Mouse (Mus musculus) megakaryocyte, embryonic 14.5 days (primary cell): Measurements from ENCODE around the gene Hspg2. TPM values are rescaled to one million over a fixed set of nuclear protein-coding genes. Genes with fewer than 3 reads are reported as not detected.
"Not testable (repeated sequence)": the region's sequence is repeated elsewhere in the genome, so short reads cannot be mapped to it uniquely, and the experiment has no call there.

ENCODE experiments used
- H3K27me3 ChIP-seq: replicated peaks from 2 replicates; pipeline ENCODE3; 2012; ENCODE audit warnings: inconsistent platforms
- H3K36me3 ChIP-seq: replicated peaks from 2 replicates; pipeline ENCODE3; 2012; ENCODE audit warnings: low read length, inconsistent platforms, mixed read lengths
- H3K4me1 ChIP-seq: 2 replicates; pipeline ENCODE4 v1.6.1; 2012; ENCODE audit warnings: inconsistent platforms
- H3K4me3 ChIP-seq: replicated peaks from 2 replicates; pipeline ENCODE3; 2012; ENCODE audit warnings: moderate library complexity, mild to moderate bottlenecking, inconsistent platforms
- H3K9me3 ChIP-seq: 2 replicates; pipeline ENCODE4 v1.6.1; 2012; ENCODE audit warnings: inconsistent platforms
- FLI1 ChIP-seq: IDR thresholded peaks from 2 replicates; pipeline ENCODE4 v1.6.1; 2012; ENCODE audit warnings: low read length, inconsistent platforms, mixed read lengths
- GATA1 ChIP-seq: IDR thresholded peaks from 3 replicates; pipeline ENCODE4 v1.6.1; 2012; ENCODE audit warnings: mixed read lengths, low read length, inconsistent platforms, borderline replicate concordance
- polyA plus RNA-seq: library from polyadenylated mRNA; stranded (reverse); fragments of >175 nt; gene quantifications from 2 replicates; pipeline ENCODE4 v1.2.3, GENCODE M21; 2012; ENCODE audit warnings: low replicate concordance; ENCODE audit not compliant: insufficient read depth

The Hspg2 gene
- polyA plus RNA-seq, 1 experiment = not detected

- peaks cover 35% of the 10 kb centered on the region for H3K27me3 ChIP-seq
- no peak overlapping the region for H3K4me3 ChIP-seq
- peaks cover 16% of the 10 kb centered on the region for H3K9me3 ChIP-seq
- no peaks in the 10 kb centered on the region for H3K36me3 ChIP-seq
- H3K4me1 ChIP-seq = peaks cover 7% of the 10 kb centered on the region
- TF ChIP-seq GATA1 = no peak
- TF ChIP-seq FLI1 = no peak
These were observed 113.2 kb downstream of the Hspg2 start for GRCm38 (mm10) chr4:137581815-137582214.

- H3K4me3 ChIP-seq, H3K9me3 ChIP-seq, H3K36me3 ChIP-seq, H3K27me3 ChIP-seq: not testable (repeated sequence)
- H3K4me1 ChIP-seq = peaks cover 10% of the 10 kb centered on the region
These were observed 120.5 kb downstream of the Hspg2 start for GRCm38 (mm10) chr4:137589095-137589494.

- H3K4me1 ChIP-seq = peaks cover 10% of the 10 kb centered on the region
- H3K4me3 ChIP-seq = no peak overlapping the region
- TF ChIP-seq GATA1 = no peak
- no peak for TF ChIP-seq FLI1
- peaks cover 8% of the 10 kb centered on the region for H3K27me3 ChIP-seq
- no peaks in the 10 kb centered on the region for H3K9me3 ChIP-seq
- H3K36me3 ChIP-seq = no peaks in the 10 kb centered on the region
These were observed 121.0 kb downstream of the Hspg2 start for GRCm38 (mm10) chr4:137589586-137589985.

GRCm38 (mm10) chr4:137590961-137591360 lies 122.4 kb downstream of the Hspg2 start:
- Histone ChIP-seq H3K9me3 (no peaks in the 10 kb centered on the region), H3K4me3 (no peak overlapping the region), H3K4me1 (peaks cover 21% of the 10 kb centered on the region), H3K36me3 (no peaks in the 10 kb centered on the region), H3K27me3 (peaks cover 6% of the 10 kb centered on the region)
- TF ChIP-seq FLI1 = no peak

- H3K9me3 ChIP-seq = no peaks in the 10 kb centered on the region
- H3K4me3 ChIP-seq = peak within 1 kb of the TSS; percentile 100
- no peak for TF ChIP-seq FLI1
- TF ChIP-seq GATA1 = no peak
- no peaks in the 10 kb centered on the region for H3K27me3 ChIP-seq
- peaks cover 46% of the 10 kb centered on the region for H3K4me1 ChIP-seq
- H3K36me3 ChIP-seq = peaks cover 15% of the 10 kb centered on the region
These were observed 125.3 kb downstream of the Hspg2 start, which contains the start of gene Usp48 for GRCm38 (mm10) chr4:137593601-137594495. Gene Usp48, plus strand, starts transcription at chr4:137593755.

- Histone ChIP-seq H3K9me3 (no peaks in the 10 kb centered on the region), H3K4me3 (peak overlapping the region; percentile 100), H3K36me3 (peaks cover 20% of the 10 kb centered on the region), H3K4me1 (peaks cover 54% of the 10 kb centered on the region), H3K27me3 (no peaks in the 10 kb centered on the region)
- TF ChIP-seq FLI1 = no peak
- TF ChIP-seq GATA1 = 0 out of 3 replicates have a peak, but pooled peaks have one; percentile 8
These were observed 126.1 kb downstream of the Hspg2 start for GRCm38 (mm10) chr4:137594496-137595270.

GRCm38 (mm10) chr4:137597098-137597630 lies 128.6 kb downstream of the Hspg2 start:
- peaks cover 69% of the 10 kb centered on the region for H3K4me1 ChIP-seq
- no peak for TF ChIP-seq FLI1
- no peaks in the 10 kb centered on the region for H3K27me3 ChIP-seq
- peaks cover 31% of the 10 kb centered on the region for H3K36me3 ChIP-seq
- H3K4me3 ChIP-seq = peak overlapping the region; percentile 47
- no peaks in the 10 kb centered on the region for H3K9me3 ChIP-seq

GRCm38 (mm10) chr4:137598577-137598976 lies 130.0 kb downstream of the Hspg2 start:
- Histone ChIP-seq H3K4me1 (peaks cover 81% of the 10 kb centered on the region), H3K4me3 (no peak overlapping the region), H3K9me3 (no peaks in the 10 kb centered on the region), H3K27me3 (no peaks in the 10 kb centered on the region), H3K36me3 (peaks cover 34% of the 10 kb centered on the region)
- no peak for TF ChIP-seq FLI1
- TF ChIP-seq GATA1 = no peak

GRCm38 (mm10) chr4:137603449-137604171 lies 135.0 kb downstream of the Hspg2 start:
- Histone ChIP-seq H3K36me3 (peaks cover 61% of the 10 kb centered on the region), H3K4me3 (peak overlapping the region; percentile 48), H3K27me3 (no peaks in the 10 kb centered on the region), H3K4me1 (peaks cover 78% of the 10 kb centered on the region), H3K9me3 (no peaks in the 10 kb centered on the region)
- TF ChIP-seq FLI1 (no peak), GATA1 (no peak)

- Histone ChIP-seq H3K36me3 (peaks cover 77% of the 10 kb centered on the region), H3K9me3 (no peaks in the 10 kb centered on the region), H3K4me3 (no peak overlapping the region), H3K27me3 (no peaks in the 10 kb centered on the region), H3K4me1 (peaks cover 72% of the 10 kb centered on the region)
- TF ChIP-seq FLI1 (no peak), GATA1 (no peak)
These were observed 138.5 kb downstream of the Hspg2 start for GRCm38 (mm10) chr4:137607023-137607422.
